Mouse (Mus musculus): Measurements from ENCODE around the gene Ptpn4. TPM values are rescaled to one million over a fixed set of nuclear protein-coding genes. Genes with fewer than 3 reads are reported as not detected.

Gene Ptpn4
- polyA plus RNA-seq, 1 experiment, result 2.9 TPM

- TF ChIP-seq POLR2A (IDR thresholded peaks at IDR 0.05; ENCODE audit: borderline replicate concordance, low read depth, low read length) (no peak), CTCF (IDR thresholded peaks at IDR 0.05; ENCODE audit: low read depth, low read length) (no peak)
- Histone ChIP-seq H3K4me3 (ENCODE audit: insufficient read depth, low read length) (no peak overlapping the region), H3K27ac (ENCODE audit: insufficient read depth, low read depth, low read length) (no peak overlapping the region), H3K4me1 (ENCODE audit: control insufficient read depth, insufficient read depth, low read length) (no peaks in the 10 kb centered on the region)
Measured at GRCm38 (mm10) chr1:119649627-119650026, 187.8 kb downstream of the Ptpn4 start.

GRCm38 (mm10) chr1:119648205-119649111, 189.0 kb downstream of the Ptpn4 start, which contains the start of gene Epb41l5:
Gene Epb41l5, minus strand, starts transcription at chr1:119649000.
- Histone ChIP-seq H3K27ac (ENCODE audit: insufficient read depth, low read depth, low read length) (no peak within 1 kb of the TSS), H3K4me3 (ENCODE audit: insufficient read depth, low read length) (peak within 1 kb of the TSS; percentile 79), H3K4me1 (ENCODE audit: control insufficient read depth, insufficient read depth, low read length) (no peaks in the 10 kb centered on the region)
- TF ChIP-seq CTCF (IDR thresholded peaks at IDR 0.05; ENCODE audit: low read depth, low read length), result no peak

GRCm38 (mm10) chr1:119646356-119646755, 191.1 kb downstream of the Ptpn4 start:
- Histone ChIP-seq H3K27ac (ENCODE audit: insufficient read depth, low read depth, low read length) (no peak overlapping the region), H3K4me3 (ENCODE audit: insufficient read depth, low read length) (no peak overlapping the region), H3K4me1 (ENCODE audit: control insufficient read depth, insufficient read depth, low read length) (no peaks in the 10 kb centered on the region)
- TF ChIP-seq CTCF (IDR thresholded peaks at IDR 0.05; ENCODE audit: low read depth, low read length) (no peak), POLR2A (IDR thresholded peaks at IDR 0.05; ENCODE audit: borderline replicate concordance, low read depth, low read length) (no peak)

GRCm38 (mm10) chr1:119642367-119642766, 195.0 kb downstream of the Ptpn4 start:
- Histone ChIP-seq H3K4me3 (ENCODE audit: insufficient read depth, low read length) (no peak overlapping the region), H3K27ac (ENCODE audit: insufficient read depth, low read depth, low read length) (no peak overlapping the region), H3K4me1 (ENCODE audit: control insufficient read depth, insufficient read depth, low read length) (no peaks in the 10 kb centered on the region)
- TF ChIP-seq POLR2A (IDR thresholded peaks at IDR 0.05; ENCODE audit: borderline replicate concordance, low read depth, low read length), result no peak
- no peak for TF ChIP-seq CTCF (IDR thresholded peaks at IDR 0.05; ENCODE audit: low read depth, low read length)

- TF ChIP-seq CTCF (IDR thresholded peaks at IDR 0.05; ENCODE audit: low read depth, low read length), result no peak
- no peak for TF ChIP-seq POLR2A (IDR thresholded peaks at IDR 0.05; ENCODE audit: borderline replicate concordance, low read depth, low read length)
- Histone ChIP-seq H3K4me3 (ENCODE audit: insufficient read depth, low read length) (no peak overlapping the region), H3K4me1 (ENCODE audit: control insufficient read depth, insufficient read depth, low read length) (no peaks in the 10 kb centered on the region), H3K27ac (ENCODE audit: insufficient read depth, low read depth, low read length) (no peak overlapping the region)
Measured at GRCm38 (mm10) chr1:119641090-119641812, 196.2 kb downstream of the Ptpn4 start.

GRCm38 (mm10) chr1:119640006-119640405, 197.4 kb downstream of the Ptpn4 start:
- Histone ChIP-seq H3K4me3 (ENCODE audit: insufficient read depth, low read length) (no peak overlapping the region), H3K4me1 (ENCODE audit: control insufficient read depth, insufficient read depth, low read length) (no peaks in the 10 kb centered on the region), H3K27ac (ENCODE audit: insufficient read depth, low read depth, low read length) (no peak overlapping the region)
- TF ChIP-seq POLR2A (IDR thresholded peaks at IDR 0.05; ENCODE audit: borderline replicate concordance, low read depth, low read length), result no peak
- no peak for TF ChIP-seq CTCF (IDR thresholded peaks at IDR 0.05; ENCODE audit: low read depth, low read length)

GRCm38 (mm10) chr1:119637188-119638023, 200.0 kb downstream of the Ptpn4 start:
- H3K4me3 ChIP-seq (ENCODE audit: insufficient read depth, low read length), result no peak overlapping the region
- H3K27ac ChIP-seq (ENCODE audit: insufficient read depth, low read depth, low read length), result no peak overlapping the region
- no peaks in the 10 kb centered on the region for H3K4me1 ChIP-seq (ENCODE audit: control insufficient read depth, insufficient read depth, low read length)
- TF ChIP-seq CTCF (IDR thresholded peaks at IDR 0.05; ENCODE audit: low read depth, low read length) (no peak), POLR2A (IDR thresholded peaks at IDR 0.05; ENCODE audit: borderline replicate concordance, low read depth, low read length) (no peak)

- TF ChIP-seq POLR2A (IDR thresholded peaks at IDR 0.05; ENCODE audit: borderline replicate concordance, low read depth, low read length) (no peak), CTCF (IDR thresholded peaks at IDR 0.05; ENCODE audit: low read depth, low read length) (no peak)
- Histone ChIP-seq H3K4me3 (ENCODE audit: insufficient read depth, low read length) (no peak overlapping the region), H3K4me1 (ENCODE audit: control insufficient read depth, insufficient read depth, low read length) (no peaks in the 10 kb centered on the region), H3K27ac (ENCODE audit: insufficient read depth, low read depth, low read length) (no peak overlapping the region)
Measured at GRCm38 (mm10) chr1:119634746-119635145, 202.7 kb downstream of the Ptpn4 start.

- Histone ChIP-seq H3K4me3 (ENCODE audit: insufficient read depth, low read length) (no peak overlapping the region), H3K4me1 (ENCODE audit: control insufficient read depth, insufficient read depth, low read length) (no peaks in the 10 kb centered on the region), H3K27ac (ENCODE audit: insufficient read depth, low read depth, low read length) (no peak overlapping the region)
- TF ChIP-seq POLR2A (IDR thresholded peaks at IDR 0.05; ENCODE audit: borderline replicate concordance, low read depth, low read length) (no peak), CTCF (IDR thresholded peaks at IDR 0.05; ENCODE audit: low read depth, low read length) (no peak)
Measured at GRCm38 (mm10) chr1:119630428-119630827, 207.0 kb downstream of the Ptpn4 start.
